Mouse (Mus musculus) midbrain, embryonic 15.5 days (tissue): ENCODE data around the gene Dnah2. TPM values are rescaled to one million over a fixed set of nuclear protein-coding genes. Genes with fewer than 3 reads are reported as not detected.

Experiments
- ATAC-seq: fragments of 200-750 bp; cut with Nextera tagmentation; replicated peaks from 2 replicates; pipeline ENCODE4 v1.8.0; 2017; ENCODE audit warnings: moderate TSS enrichment
- H3K27ac ChIP-seq: fragments of 300-500 bp; sonication (generic); 2 replicates; pipeline ENCODE4 v1.5.1; 2015; ENCODE audit warnings: mild to moderate bottlenecking, inconsistent platforms
- H3K27me3 ChIP-seq: fragments of 300-500 bp; sonication (generic); replicated peaks from 2 replicates; pipeline ENCODE4 v1.6.1; 2015; ENCODE audit warnings: inconsistent platforms
- H3K36me3 ChIP-seq: fragments of 300-500 bp; sonication (generic); replicated peaks from 2 replicates; pipeline ENCODE4 v1.6.1; 2015; ENCODE audit warnings: inconsistent platforms
- H3K4me1 ChIP-seq: fragments of 300-500 bp; sonication (generic); 2 replicates; pipeline ENCODE4 v1.6.1; 2015; ENCODE audit warnings: inconsistent platforms
- H3K4me2 ChIP-seq: fragments of 300-500 bp; sonication (generic); 2 replicates; pipeline ENCODE4 v1.6.1; 2015; ENCODE audit warnings: inconsistent platforms, mild to moderate bottlenecking, moderate library complexity
- H3K4me3 ChIP-seq: fragments of 300-500 bp; sonication (generic); 2 replicates; pipeline ENCODE4 v1.5.1; 2015; ENCODE audit warnings: mild to moderate bottlenecking, inconsistent platforms
- H3K9ac ChIP-seq: fragments of 300-500 bp; sonication (generic); 2 replicates; pipeline ENCODE4 v1.6.1; 2015; ENCODE audit warnings: mild to moderate bottlenecking, inconsistent platforms
- H3K9me3 ChIP-seq: fragments of 300-500 bp; sonication (generic); 2 replicates; pipeline ENCODE4 v1.6.1; 2016; ENCODE audit warnings: inconsistent platforms
- WGBS: fragments of 180-500 bp; shearing (Covaris S2); methylation state at CpG from one replicate; pipeline ENCODE4 v1.1.7; 2015; ENCODE audit warnings: mixed read lengths; 5-methylcytosine and 5-hydroxymethylcytosine counted together
- polyA plus RNA-seq: library from polyadenylated mRNA; unstranded; fragments of >200 nt; fragmentation: Nextera tagmentation; extraction: Ambion mirVana; gene quantifications from 2 replicates; pipeline ENCODE4 v1.2.1, GENCODE M21; 2015

Gene Dnah2
- polyA plus RNA-seq, 1 experiment from 2014 or later = 5.7 TPM

- no peak overlapping the region for H3K9ac ChIP-seq
- ATAC-seq = no peak
- no peaks in the 10 kb centered on the region; the same call in 1 of the 2 replicates for H3K4me1 ChIP-seq
- H3K27me3 ChIP-seq = no peaks in the 10 kb centered on the region
- H3K36me3 ChIP-seq = no peaks in the 10 kb centered on the region
- no peak overlapping the region for H3K27ac ChIP-seq
- H3K4me2 ChIP-seq = no peak overlapping the region
- H3K4me3 ChIP-seq = no peak overlapping the region
- H3K9me3 ChIP-seq = no peaks in the 10 kb centered on the region
- WGBS = 54% methylated on average over 5 of the region's 5 CpGs
Observed at GRCm38 (mm10) chr11:69443328-69443727, 105.6 kb downstream of the Dnah2 start.

- no peaks in the 10 kb centered on the region for H3K36me3 ChIP-seq
- no peak overlapping the region for H3K4me3 ChIP-seq
- H3K27me3 ChIP-seq = no peaks in the 10 kb centered on the region
- H3K9ac ChIP-seq = no peak overlapping the region
- H3K27ac ChIP-seq = no peak overlapping the region
- H3K9me3 ChIP-seq = no peaks in the 10 kb centered on the region
- no peak overlapping the region for H3K4me2 ChIP-seq
- ATAC-seq = no peak
- 44% methylated on average over 3 of the region's 3 CpGs for WGBS
- H3K4me1 ChIP-seq = peaks cover 1% of the 10 kb centered on the region; the same call in 1 of the 2 replicates
Observed at GRCm38 (mm10) chr11:69437291-69437690, 111.6 kb downstream of the Dnah2 start.

GRCm38 (mm10) chr11:69433189-69433588 is 115.7 kb downstream of the Dnah2 start:
- Histone ChIP-seq H3K4me1 (peaks cover 3% of the 10 kb centered on the region; the same call in 1 of the 2 replicates), H3K9ac (no peak overlapping the region), H3K27ac (no peak overlapping the region), H3K9me3 (no peaks in the 10 kb centered on the region), H3K4me2 (no peak overlapping the region), H3K27me3 (no peaks in the 10 kb centered on the region), H3K36me3 (no peaks in the 10 kb centered on the region), H3K4me3 (no peak overlapping the region)
- ATAC-seq = no peak
- WGBS = 67% methylated on average over 6 of the region's 6 CpGs

- Histone ChIP-seq H3K9ac (no peak overlapping the region), H3K36me3 (no peaks in the 10 kb centered on the region), H3K4me1 (peaks cover 3% of the 10 kb centered on the region; the same call in 1 of the 2 replicates), H3K9me3 (no peaks in the 10 kb centered on the region), H3K4me3 (no peak overlapping the region), H3K4me2 (no peak overlapping the region), H3K27me3 (no peaks in the 10 kb centered on the region), H3K27ac (no peak overlapping the region)
- 77% methylated on average over 11 of the region's 11 CpGs for WGBS
- ATAC-seq = no peak
Observed at GRCm38 (mm10) chr11:69432640-69432982, 116.3 kb downstream of the Dnah2 start.

GRCm38 (mm10) chr11:69431829-69432639 is 116.9 kb downstream of the Dnah2 start:
- H3K4me3 ChIP-seq = no peak overlapping the region
- H3K27me3 ChIP-seq = no peaks in the 10 kb centered on the region
- H3K9me3 ChIP-seq = no peaks in the 10 kb centered on the region
- WGBS = 28% methylated on average over 11 of the region's 11 CpGs
- peak; percentile 78 for ATAC-seq
- 0 out of 2 replicates have a peak overlapping the region, but pooled peaks have one; percentile 13 for H3K4me2 ChIP-seq
- H3K4me1 ChIP-seq = peaks cover 3% of the 10 kb centered on the region; the same call in 1 of the 2 replicates
- no peak overlapping the region for H3K27ac ChIP-seq
- H3K9ac ChIP-seq = no peak overlapping the region
- no peaks in the 10 kb centered on the region for H3K36me3 ChIP-seq

- WGBS = 88% methylated on average over 15 of the region's 15 CpGs
- peaks cover 3% of the 10 kb centered on the region; the same call in 1 of the 2 replicates for H3K4me1 ChIP-seq
- ATAC-seq = no peak
- H3K27ac ChIP-seq = no peak overlapping the region
- no peaks in the 10 kb centered on the region for H3K9me3 ChIP-seq
- no peaks in the 10 kb centered on the region for H3K36me3 ChIP-seq
- H3K27me3 ChIP-seq = no peaks in the 10 kb centered on the region
- H3K4me2 ChIP-seq = no peak overlapping the region
- H3K9ac ChIP-seq = no peak overlapping the region
- no peak overlapping the region for H3K4me3 ChIP-seq
Observed at GRCm38 (mm10) chr11:69430631-69431030, 118.3 kb downstream of the Dnah2 start.

GRCm38 (mm10) chr11:69429313-69429712 is 119.6 kb downstream of the Dnah2 start:
- no peak for ATAC-seq
- Histone ChIP-seq H3K27ac (no peak overlapping the region), H3K9me3 (no peaks in the 10 kb centered on the region), H3K4me2 (no peak overlapping the region), H3K9ac (no peak overlapping the region), H3K4me1 (peaks cover 3% of the 10 kb centered on the region; the same call in 1 of the 2 replicates), H3K27me3 (no peaks in the 10 kb centered on the region), H3K36me3 (no peaks in the 10 kb centered on the region), H3K4me3 (no peak overlapping the region)
- 55% methylated on average over 2 of the region's 2 CpGs for WGBS

GRCm38 (mm10) chr11:69428751-69429150 is 120.2 kb downstream of the Dnah2 start:
- Histone ChIP-seq H3K4me1 (peaks cover 3% of the 10 kb centered on the region; the same call in 1 of the 2 replicates), H3K27ac (no peak overlapping the region), H3K9me3 (no peaks in the 10 kb centered on the region), H3K27me3 (peaks cover 2% of the 10 kb centered on the region; the same call in 1 of the 2 replicates), H3K4me2 (no peak overlapping the region), H3K9ac (no peak overlapping the region), H3K4me3 (no peak overlapping the region), H3K36me3 (no peaks in the 10 kb centered on the region)
- 38% methylated on average over 4 of the region's 4 CpGs for WGBS
- no peak for ATAC-seq

GRCm38 (mm10) chr11:69426246-69426645 is 122.7 kb downstream of the Dnah2 start:
- H3K4me1 ChIP-seq = 0 out of 2 replicates have a peak, but pooled peaks cover 4% of the 10 kb centered on the region
- no peak for ATAC-seq
- no peaks in the 10 kb centered on the region for H3K9me3 ChIP-seq
- no peak overlapping the region for H3K4me3 ChIP-seq
- H3K27me3 ChIP-seq = peaks cover 24% of the 10 kb centered on the region
- H3K9ac ChIP-seq = no peak overlapping the region
- H3K27ac ChIP-seq = no peak overlapping the region
- H3K36me3 ChIP-seq = no peaks in the 10 kb centered on the region
- no peak overlapping the region for H3K4me2 ChIP-seq
- 83% methylated on average over 2 of the region's 2 CpGs for WGBS

GRCm38 (mm10) chr11:69423885-69424284 is 125.0 kb downstream of the Dnah2 start:
- H3K9ac ChIP-seq = no peak overlapping the region
- no peak overlapping the region for H3K4me2 ChIP-seq
- peaks cover 31% of the 10 kb centered on the region for H3K27me3 ChIP-seq
- H3K27ac ChIP-seq = no peak overlapping the region
- no peak for ATAC-seq
- H3K36me3 ChIP-seq = no peaks in the 10 kb centered on the region
- 72% methylated on average over 6 of the region's 6 CpGs for WGBS
- no peak overlapping the region for H3K4me3 ChIP-seq
- no peaks in the 10 kb centered on the region for H3K9me3 ChIP-seq
- peaks cover 27% of the 10 kb centered on the region for H3K4me1 ChIP-seq

GRCm38 (mm10) chr11:69422842-69423241 is 126.1 kb downstream of the Dnah2 start:
- peaks cover 31% of the 10 kb centered on the region for H3K27me3 ChIP-seq
- no peak overlapping the region for H3K27ac ChIP-seq
- WGBS = 93% methylated on average over 10 of the region's 10 CpGs
- H3K36me3 ChIP-seq = no peaks in the 10 kb centered on the region
- H3K4me2 ChIP-seq = no peak overlapping the region
- H3K9ac ChIP-seq = no peak overlapping the region
- no peak for ATAC-seq
- H3K9me3 ChIP-seq = no peaks in the 10 kb centered on the region
- H3K4me3 ChIP-seq = no peak overlapping the region
- peaks cover 33% of the 10 kb centered on the region for H3K4me1 ChIP-seq

- Histone ChIP-seq H3K9me3 (no peaks in the 10 kb centered on the region), H3K4me2 (0 out of 2 replicates have a peak overlapping the region, but pooled peaks have one; percentile 3), H3K27ac (no peak overlapping the region), H3K27me3 (peaks cover 31% of the 10 kb centered on the region), H3K9ac (no peak overlapping the region; the same call in 1 of the 2 replicates), H3K4me3 (no peak overlapping the region), H3K4me1 (peaks cover 44% of the 10 kb centered on the region), H3K36me3 (no peaks in the 10 kb centered on the region)
- WGBS = 6% methylated on average over 25 of the region's 25 CpGs
- no peak for ATAC-seq
Observed at GRCm38 (mm10) chr11:69421131-69421977, 127.6 kb downstream of the Dnah2 start.
